Mouse (Mus musculus): Measurements from ENCODE around the gene Rsad1. TPM values are rescaled to one million over a fixed set of nuclear protein-coding genes. Genes with fewer than 3 reads are reported as not detected.

Rsad1 gene
- polyA plus RNA-seq, 1 experiment from 2014 or later = 9.4 TPM

GRCm38 (mm10) chr11:94508976-94509375, 40.1 kb downstream of the Rsad1 start:
- WGBS = 94% methylated on average over 10 of the region's 10 CpGs
- Histone ChIP-seq H3K27ac (ENCODE audit: low read length) (no peak overlapping the region), H3K4me2 (ENCODE audit: low read length) (no peak overlapping the region), H3K36me3 (ENCODE audit: control insufficient read depth, insufficient read depth, low read length) (no peaks in the 10 kb centered on the region), H3K4me3 (ENCODE audit: low read depth, low read length) (no peak overlapping the region), H3K27me3 (ENCODE audit: control insufficient read depth, insufficient read depth, low read depth, low read length) (no peaks in the 10 kb centered on the region), H3K9me3 (replicated peaks; ENCODE audit: control insufficient read depth, low read length, poor library complexity, severe bottlenecking) (no peaks in the 10 kb centered on the region), H3K9ac (ENCODE audit: low read depth, low read length) (no peak overlapping the region), H3K4me1 (ENCODE audit: control insufficient read depth, insufficient read depth, low read length) (no peaks in the 10 kb centered on the region)
- no peak for ATAC-seq

- no peak for ATAC-seq
- no peak overlapping the region for H3K27ac ChIP-seq (ENCODE audit: low read length)
- H3K4me3 ChIP-seq (ENCODE audit: low read depth, low read length) = no peak overlapping the region
- H3K4me2 ChIP-seq (ENCODE audit: low read length) = no peak overlapping the region
- H3K27me3 ChIP-seq (ENCODE audit: control insufficient read depth, insufficient read depth, low read depth, low read length) = peaks cover 5% of the 10 kb centered on the region; the same call in 1 of the 2 replicates
- 91% methylated on average over 8 of the region's 8 CpGs for WGBS
- H3K9ac ChIP-seq (ENCODE audit: low read depth, low read length) = no peak overlapping the region
- no peaks in the 10 kb centered on the region for H3K9me3 ChIP-seq (replicated peaks; ENCODE audit: control insufficient read depth, low read length, poor library complexity, severe bottlenecking)
- H3K4me1 ChIP-seq (ENCODE audit: control insufficient read depth, insufficient read depth, low read length) = peaks cover 17% of the 10 kb centered on the region
- no peaks in the 10 kb centered on the region for H3K36me3 ChIP-seq (ENCODE audit: control insufficient read depth, insufficient read depth, low read length)
Measured at GRCm38 (mm10) chr11:94501482-94501881, 47.6 kb downstream of the Rsad1 start.

GRCm38 (mm10) chr11:94500362-94500761, 48.7 kb downstream of the Rsad1 start:
- Histone ChIP-seq H3K36me3 (ENCODE audit: control insufficient read depth, insufficient read depth, low read length) (no peaks in the 10 kb centered on the region), H3K27me3 (ENCODE audit: control insufficient read depth, insufficient read depth, low read depth, low read length) (peaks cover 5% of the 10 kb centered on the region; the same call in 1 of the 2 replicates), H3K9ac (ENCODE audit: low read depth, low read length) (no peak overlapping the region), H3K4me2 (ENCODE audit: low read length) (no peak overlapping the region), H3K27ac (ENCODE audit: low read length) (no peak overlapping the region), H3K9me3 (replicated peaks; ENCODE audit: control insufficient read depth, low read length, poor library complexity, severe bottlenecking) (no peaks in the 10 kb centered on the region), H3K4me1 (ENCODE audit: control insufficient read depth, insufficient read depth, low read length) (peaks cover 17% of the 10 kb centered on the region), H3K4me3 (ENCODE audit: low read depth, low read length) (no peak overlapping the region)
- 31% methylated on average over 8 of the region's 8 CpGs for WGBS
- no peak for ATAC-seq

- Histone ChIP-seq H3K4me3 (ENCODE audit: low read depth, low read length) (peak within 1 kb of the TSS; percentile 25), H3K9ac (ENCODE audit: low read depth, low read length) (peak within 1 kb of the TSS; percentile 53), H3K27me3 (ENCODE audit: control insufficient read depth, insufficient read depth, low read depth, low read length) (peaks cover 5% of the 10 kb centered on the region; the same call in 1 of the 2 replicates), H3K36me3 (ENCODE audit: control insufficient read depth, insufficient read depth, low read length) (no peaks in the 10 kb centered on the region), H3K9me3 (replicated peaks; ENCODE audit: control insufficient read depth, low read length, poor library complexity, severe bottlenecking) (no peaks in the 10 kb centered on the region), H3K27ac (ENCODE audit: low read length) (no peak within 1 kb of the TSS), H3K4me2 (ENCODE audit: low read length) (peak within 1 kb of the TSS; percentile 55), H3K4me1 (ENCODE audit: control insufficient read depth, insufficient read depth, low read length) (peaks cover 17% of the 10 kb centered on the region)
- under 1% methylated on average over 21 of the region's 26 CpGs for WGBS
- peak; percentile 40; the same call in 1 of the 2 replicates for ATAC-seq
Measured at GRCm38 (mm10) chr11:94499661-94500152, 49.3 kb downstream of the Rsad1 start, which contains the start of gene Epn3. Gene Epn3 (minus strand): TSS chr11:94499974.

- Histone ChIP-seq H3K9me3 (replicated peaks; ENCODE audit: control insufficient read depth, low read length, poor library complexity, severe bottlenecking) (no peaks in the 10 kb centered on the region), H3K4me3 (ENCODE audit: low read depth, low read length) (no peak overlapping the region), H3K27ac (ENCODE audit: low read length) (no peak overlapping the region), H3K4me1 (ENCODE audit: control insufficient read depth, insufficient read depth, low read length) (peaks cover 17% of the 10 kb centered on the region), H3K27me3 (ENCODE audit: control insufficient read depth, insufficient read depth, low read depth, low read length) (peaks cover 5% of the 10 kb centered on the region; the same call in 1 of the 2 replicates), H3K9ac (ENCODE audit: low read depth, low read length) (no peak overlapping the region), H3K36me3 (ENCODE audit: control insufficient read depth, insufficient read depth, low read length) (no peaks in the 10 kb centered on the region), H3K4me2 (ENCODE audit: low read length) (peak overlapping the region; percentile 28)
- no peak for ATAC-seq
- 9% methylated on average over 2 of the region's 2 CpGs for WGBS
Measured at GRCm38 (mm10) chr11:94499035-94499434, 50.0 kb downstream of the Rsad1 start.

GRCm38 (mm10) chr11:94498093-94498996, 50.7 kb downstream of the Rsad1 start:
- peak overlapping the region; percentile 28 for H3K4me2 ChIP-seq (ENCODE audit: low read length)
- peaks cover 5% of the 10 kb centered on the region; the same call in 1 of the 2 replicates for H3K27me3 ChIP-seq (ENCODE audit: control insufficient read depth, insufficient read depth, low read depth, low read length)
- no peak overlapping the region for H3K9ac ChIP-seq (ENCODE audit: low read depth, low read length)
- H3K27ac ChIP-seq (ENCODE audit: low read length) = no peak overlapping the region
- no peaks in the 10 kb centered on the region for H3K9me3 ChIP-seq (replicated peaks; ENCODE audit: control insufficient read depth, low read length, poor library complexity, severe bottlenecking)
- peaks cover 17% of the 10 kb centered on the region for H3K4me1 ChIP-seq (ENCODE audit: control insufficient read depth, insufficient read depth, low read length)
- WGBS = 22% methylated on average over 19 of the region's 19 CpGs
- no peaks in the 10 kb centered on the region for H3K36me3 ChIP-seq (ENCODE audit: control insufficient read depth, insufficient read depth, low read length)
- ATAC-seq = no peak
- no peak overlapping the region for H3K4me3 ChIP-seq (ENCODE audit: low read depth, low read length)

- Histone ChIP-seq H3K36me3 (ENCODE audit: control insufficient read depth, insufficient read depth, low read length) (no peaks in the 10 kb centered on the region), H3K27ac (ENCODE audit: low read length) (no peak overlapping the region), H3K27me3 (ENCODE audit: control insufficient read depth, insufficient read depth, low read depth, low read length) (peaks cover 14% of the 10 kb centered on the region), H3K9me3 (replicated peaks; ENCODE audit: control insufficient read depth, low read length, poor library complexity, severe bottlenecking) (no peaks in the 10 kb centered on the region), H3K4me2 (ENCODE audit: low read length) (no peak overlapping the region), H3K4me3 (ENCODE audit: low read depth, low read length) (no peak overlapping the region), H3K9ac (ENCODE audit: low read depth, low read length) (no peak overlapping the region), H3K4me1 (ENCODE audit: control insufficient read depth, insufficient read depth, low read length) (peaks cover 24% of the 10 kb centered on the region)
- ATAC-seq = no peak
- 68% methylated on average over 3 of the region's 3 CpGs for WGBS
Measured at GRCm38 (mm10) chr11:94495415-94495814, 53.6 kb downstream of the Rsad1 start.

GRCm38 (mm10) chr11:94491749-94492099, 57.3 kb downstream of the Rsad1 start:
- no peak overlapping the region for H3K27ac ChIP-seq (ENCODE audit: low read length)
- ATAC-seq = 0 out of 2 replicates have a peak, but pooled peaks have one; percentile 5
- no peaks in the 10 kb centered on the region for H3K36me3 ChIP-seq (ENCODE audit: control insufficient read depth, insufficient read depth, low read length)
- peak overlapping the region; percentile 75 for H3K4me2 ChIP-seq (ENCODE audit: low read length)
- H3K9me3 ChIP-seq (replicated peaks; ENCODE audit: control insufficient read depth, low read length, poor library complexity, severe bottlenecking) = no peaks in the 10 kb centered on the region
- peaks cover 7% of the 10 kb centered on the region; the same call in 1 of the 2 replicates for H3K4me1 ChIP-seq (ENCODE audit: control insufficient read depth, insufficient read depth, low read length)
- H3K9ac ChIP-seq (ENCODE audit: low read depth, low read length) = peak overlapping the region; percentile 82; the same call in 1 of the 2 replicates
- peaks cover 9% of the 10 kb centered on the region for H3K27me3 ChIP-seq (ENCODE audit: control insufficient read depth, insufficient read depth, low read depth, low read length)
- 63% methylated on average over 7 of the region's 7 CpGs for WGBS
- H3K4me3 ChIP-seq (ENCODE audit: low read depth, low read length) = peak overlapping the region; percentile 58
